Comparison of ENCODE assay signal across 12 mouse cellular contexts in genomic region chr13:70604723-70605122, GRCm38 (mm10). TPM values are rescaled to one million over a fixed set of nuclear protein-coding genes. Genes with fewer than 3 reads are reported as not detected.
DNase-seq lines count a peak whose midpoint lies in the region; ATAC-seq and TF ChIP-seq lines count a peak whose summit lies in the region.
"Had no signal": no experiment of that assay in that cellular context is flagged by ENCODE, and none has a peak within 500 bp of the region (broad histone marks: within the 10 kb centered on the region; RNA-seq: fewer than 3 reads in every experiment).

No protein-coding gene starts in this region.

- no peak for TF ChIP-seq EP300 in heart, postnatal 0 days (IDR thresholded peaks at IDR 0.05; ENCODE audit: low read depth)
- no peak for TF ChIP-seq EP300 in lung, postnatal 0 days (IDR thresholded peaks at IDR 0.05)

- no peak overlapping the region for H3K9ac ChIP-seq in heart, postnatal 0 days (replicated peaks; ENCODE audit: low read depth, low read length)
- no peak overlapping the region for H3K9ac ChIP-seq in lung, postnatal 0 days (replicated peaks; ENCODE audit: low read depth)
- H3K9ac ChIP-seq: limb, embryonic 15.5 days had no signal

- WGBS in heart, postnatal 0 days: 85% methylated on average over 8 of the region's 8 CpGs
- WGBS in lung, postnatal 0 days: 86% methylated on average over 8 of the region's 8 CpGs

- intact Hi-C loops in heart, postnatal 14 days (cut with DNase I): no loop called here

- peak; percentile 17; the same call in 1 of the 2 replicates for TF ChIP-seq CTCF in heart, postnatal 0 days (IDR thresholded peaks at IDR 0.05; ENCODE audit: low read depth)
- TF ChIP-seq CTCF in lung, postnatal 0 days (IDR thresholded peaks at IDR 0.05): peak; percentile 50

- no peak for DNase-seq in heart, postnatal 0 days (ENCODE audit: low spot score)
- no peak for DNase-seq in heart, postnatal 14 days
- peak; percentile 7 for DNase-seq in lung, postnatal 0 days (ENCODE audit: low spot score)
- no peak for DNase-seq in lung, postnatal 14 days
- DNase-seq in ES-CJ7 (ENCODE audit: low read depth, low spot score): peak; percentile 28
- no peak for DNase-seq in retina, embryonic 14.5 days (ENCODE audit: low spot score)
- DNase-seq in adrenal gland, adult 2 months: no peak
- DNase-seq: layer of hippocampus, adult 9-11 months; retina, postnatal 1 day had no signal

- ATAC-seq in heart, postnatal 0 days (ENCODE audit: insufficient read depth, low read depth): no peak
- ATAC-seq in lung, postnatal 0 days: no peak
- ATAC-seq in megakaryocyte-erythroid progenitor cell, adult 5-6 weeks (replicated peaks; ENCODE audit: low FRiP score, low TSS enrichment, poor library complexity, severe bottlenecking): peak; percentile 78
- ATAC-seq: Patski had no signal

- no peak overlapping the region for H3K27ac ChIP-seq in heart, postnatal 0 days (ENCODE audit: low read depth)
- H3K27ac ChIP-seq in lung, postnatal 0 days (ENCODE audit: low read length): no peak overlapping the region
- H3K27ac ChIP-seq: limb, embryonic 15.5 days had no signal

- H3K4me3 ChIP-seq in heart, postnatal 0 days (ENCODE audit: low read depth, low read length): no peak overlapping the region
- no peak overlapping the region for H3K4me3 ChIP-seq in lung, postnatal 0 days (ENCODE audit: low read depth, low read length)
- H3K4me3 ChIP-seq: limb, embryonic 15.5 days had no signal

- H3K4me2 ChIP-seq in heart, postnatal 0 days (ENCODE audit: low read depth, low read length): no peak overlapping the region
- no peak overlapping the region for H3K4me2 ChIP-seq in lung, postnatal 0 days (replicated peaks; ENCODE audit: low read depth, low read length)
- H3K4me2 ChIP-seq: limb, embryonic 15.5 days had no signal

- peaks cover 97% of the 10 kb centered on the region for H3K36me3 ChIP-seq in heart, postnatal 0 days (replicated peaks; ENCODE audit: control insufficient read depth, insufficient read depth, low read length)
- H3K36me3 ChIP-seq in lung, postnatal 0 days (ENCODE audit: insufficient read depth, low read length): peaks cover 65% of the 10 kb centered on the region

- no peaks in the 10 kb centered on the region for H3K27me3 ChIP-seq in heart, postnatal 0 days (ENCODE audit: control insufficient read depth, insufficient read depth, low read length)
- H3K27me3 ChIP-seq in lung, postnatal 0 days (replicated peaks; ENCODE audit: insufficient read depth, low read length): no peaks in the 10 kb centered on the region
- H3K27me3 ChIP-seq: limb, embryonic 15.5 days; Patski had no signal

- H3K4me1 ChIP-seq in heart, postnatal 0 days (ENCODE audit: control insufficient read depth, insufficient read depth): no peaks in the 10 kb centered on the region
- no peaks in the 10 kb centered on the region for H3K4me1 ChIP-seq in lung, postnatal 0 days (ENCODE audit: insufficient read depth, low read depth, low read length)
- H3K4me1 ChIP-seq: limb, embryonic 15.5 days had no signal

- H3K9me3 ChIP-seq in heart, postnatal 0 days (replicated peaks; ENCODE audit: control insufficient read depth, low read length): no peaks in the 10 kb centered on the region
- no peaks in the 10 kb centered on the region for H3K9me3 ChIP-seq in lung, postnatal 0 days (ENCODE audit: low read length)
- H3K9me3 ChIP-seq: limb, embryonic 15.5 days had no signal

RNA-seq across cellular contexts. Expression of gene Ice1, which starts 32.7 kb away (rescaled TPM):
- total RNA-seq in heart, postnatal 0 days (2014; rRNA removed; ENCODE audit: low replicate concordance): 21.0 and 29.5 TPM in 2 replicates
- 7.2 and 7.7 TPM in 2 replicates for polyA plus RNA-seq in heart, postnatal 0 days (2015; fragmentation: Nextera tagmentation; extraction: Ambion mirVana)
- total RNA-seq in heart, postnatal 14 days (2021): 10 to 100 TPM; 30.3 to 32.7 TPM
- polyA plus RNA-seq in lung, postnatal 0 days (2015; fragmentation: Nextera tagmentation; extraction: Ambion mirVana): 10.8 and 12.3 TPM in 2 replicates
- 34.9 and 41.7 TPM in 2 replicates for total RNA-seq in megakaryocyte-erythroid progenitor cell, adult 5-6 weeks (2014; fragmentation: Nextera tagmentation)
- total RNA-seq in megakaryocyte-erythroid progenitor cell, adult 5-6 weeks (2017): 34.6 and 44.0 TPM in 2 replicates
- total RNA-seq in adrenal gland, adult 2 months (2021): 10 to 100 TPM; 22.4 to 23.7 TPM
- polyA plus RNA-seq in adrenal gland, adult 2 months (2012; rRNA removed): 9.7 and 10.0 TPM in 2 replicates

Comparison
In these comparisons a context has a peak if more than half of its experiments do, and no peak if none do; other contexts are left out.
1. DNase-seq: peak in lung, postnatal 0 days (single experiment) and ES-CJ7 (single experiment); none in heart, postnatal 0 days (single experiment), heart, postnatal 14 days (0 of 2), lung, postnatal 14 days (single experiment), retina, embryonic 14.5 days (single experiment) and adrenal gland, adult 2 months (single experiment).